Mouse (Mus musculus): ENCODE measurements around the gene Ank2.

Ank2 gene

DNA sequence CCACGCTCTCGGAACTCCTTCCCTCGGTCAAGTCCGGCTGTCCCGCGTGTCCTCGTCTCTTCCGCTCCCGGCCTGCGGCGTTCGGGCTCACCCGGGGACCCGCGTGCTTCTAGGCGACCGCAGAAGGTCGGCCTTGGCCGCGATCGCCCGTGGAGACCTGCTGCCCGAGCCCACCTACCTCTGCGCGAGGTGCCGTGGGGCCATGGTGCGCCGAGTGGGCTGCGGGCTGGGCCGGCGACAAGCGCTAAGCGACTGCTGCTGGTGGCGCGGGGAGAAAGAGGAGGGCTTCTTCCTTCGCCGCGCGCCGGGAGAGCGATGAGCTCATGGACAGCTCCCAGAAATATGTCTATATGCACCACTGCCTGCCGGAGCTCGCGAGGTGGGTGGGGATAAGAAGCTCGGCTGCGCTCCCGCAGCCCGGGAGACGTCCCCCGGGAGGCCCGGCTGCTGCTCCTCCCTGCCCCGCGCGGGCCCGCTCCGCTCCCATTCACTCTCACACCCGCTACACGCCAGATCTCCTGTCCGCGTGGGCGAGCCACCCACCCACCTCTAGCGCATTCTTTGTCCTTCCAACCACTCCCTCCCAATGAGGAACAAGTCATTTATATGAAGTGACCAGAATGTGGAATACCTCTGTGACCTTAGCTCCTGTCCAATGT, at the start of gene Ank2:
Gene Ank2 (minus strand): TSS at position 609 of the 659 bp plus-strand sequence.
- ChIA-PET POLR2A (interaction anchor here in 3 of 4 experiments (0.7 to 2.7 kb wide), 16 partner anchors 11 to 397 kb away, joined by 3 to 20 read pairs (median 4); partner anchors contain the start of genes Alpk1 (in 1 of the 3), Fam241a (in 1 of the 3), Larp7 (in 1 of the 3) and Zgrf1 (in 1 of the 3)), CTCF (interaction anchor here in 2 of 4 experiments (0.9 to 1.2 kb wide), 5 partner anchors 13 to 141 kb away, joined by 3 to 5 read pairs (median 4); partner anchors contain the start of gene Neurog2 (in 1 of the 2))

- POLR2A ChIA-PET: interaction anchor here in 3 of 4 experiments (0.7 to 4.2 kb wide), 9 partner anchors 13 to 1661 kb away, joined by 3 to 33 read pairs (median 5); partner anchors contain the start of gene Ank2 (in 1 of the 3)
- CTCF ChIA-PET: interaction anchor here (0.6 to 3.4 kb wide), 13 partner anchors 9 to 427 kb away, joined by 3 to 26 read pairs (median 4); no protein-coding TSS in a partner anchor
Measured at GRCm38 (mm10) chr3:127547882-127548281, 48.7 kb upstream of the Ank2 start.

DNA sequence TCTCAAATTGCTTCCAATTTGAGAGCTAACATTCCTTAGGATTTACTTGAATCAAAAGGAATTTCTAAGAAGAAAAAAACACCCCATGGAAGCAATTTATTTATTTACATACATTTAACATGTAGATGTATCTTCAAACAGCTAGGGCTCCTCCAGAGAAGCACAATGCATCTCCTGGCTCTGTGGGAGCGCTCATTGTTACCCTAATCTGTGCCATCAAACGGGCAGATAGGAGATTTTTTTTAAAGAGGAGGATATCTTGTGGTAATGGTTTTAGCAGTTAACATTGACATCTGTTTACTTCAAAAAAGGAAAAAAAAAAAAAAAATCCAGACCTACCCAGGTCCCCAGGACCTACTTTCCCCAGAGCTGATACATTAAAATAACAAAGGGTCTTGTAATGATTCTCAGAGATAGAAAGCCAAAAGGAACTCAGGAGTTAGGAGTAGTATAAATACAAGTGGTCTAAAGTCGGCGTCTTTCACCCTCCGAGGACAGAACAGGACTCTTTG, 45.5 kb upstream of the Ank2 start:
- ChIA-PET POLR2A (interaction anchor here (0.7 to 4.2 kb wide), 38 partner anchors 8 to 146 kb away, joined by 3 to 57 read pairs (median 5); partner anchors contain the start of genes Ank2 (in 2 of the 4), Larp7 (in 2 of the 4) and Zgrf1 (in 2 of the 4)), CTCF (interaction anchor here (0.5 to 1.7 kb wide), 18 partner anchors 12 to 1663 kb away, joined by 3 to 12 read pairs (median 4); no protein-coding TSS in a partner anchor)

GRCm38 (mm10) chr3:127543976-127544375, 44.8 kb upstream of the Ank2 start:
- ChIA-PET CTCF (interaction anchor here (0.7 to 1.7 kb wide), 7 partner anchors 13 to 221 kb away, joined by 3 to 12 read pairs (median 5); no protein-coding TSS in a partner anchor), POLR2A (interaction anchor here (0.7 to 4.2 kb wide), 25 partner anchors 9 to 146 kb away, joined by 3 to 57 read pairs (median 7); partner anchors contain the start of genes Ank2 (in 2 of the 4), Larp7 (in 2 of the 4) and Zgrf1 (in 2 of the 4))

GRCm38 (mm10) chr3:127539193-127539592, 40.0 kb upstream of the Ank2 start:
- CTCF ChIA-PET: interaction anchor here in 2 of 4 experiments (0.7 to 0.9 kb wide), 3 partner anchors 9 to 87 kb away, joined by 3 read pairs; no protein-coding TSS in a partner anchor
- POLR2A ChIA-PET: interaction anchor here in 3 of 4 experiments (0.6 to 2.1 kb wide), 7 partner anchors 10 to 87 kb away, joined by 3 to 10 read pairs (median 4); partner anchors contain the start of gene Larp7 (in 1 of the 3)

- ChIA-PET POLR2A (interaction anchor here in 3 of 4 experiments (0.5 to 2.8 kb wide), 14 partner anchors 12 to 220 kb away, joined by 3 to 12 read pairs (median 3); partner anchors contain the start of gene Ank2 (in 1 of the 3)), CTCF (interaction anchor here in 3 of 4 experiments (0.7 to 1.2 kb wide), 4 partner anchors 9 to 78 kb away, joined by 3 read pairs; no protein-coding TSS in a partner anchor)
Measured at GRCm38 (mm10) chr3:127530293-127530692, 31.1 kb upstream of the Ank2 start.

GRCm38 (mm10) chr3:127529824-127530223, 30.7 kb upstream of the Ank2 start:
- ChIA-PET CTCF (interaction anchor here in 3 of 4 experiments (0.7 to 1.2 kb wide), 4 partner anchors 9 to 78 kb away, joined by 3 read pairs; no protein-coding TSS in a partner anchor), POLR2A (interaction anchor here in 3 of 4 experiments (0.5 to 2.8 kb wide), 14 partner anchors 12 to 220 kb away, joined by 3 to 12 read pairs (median 3); partner anchors contain the start of gene Ank2 (in 1 of the 3))

DNA sequence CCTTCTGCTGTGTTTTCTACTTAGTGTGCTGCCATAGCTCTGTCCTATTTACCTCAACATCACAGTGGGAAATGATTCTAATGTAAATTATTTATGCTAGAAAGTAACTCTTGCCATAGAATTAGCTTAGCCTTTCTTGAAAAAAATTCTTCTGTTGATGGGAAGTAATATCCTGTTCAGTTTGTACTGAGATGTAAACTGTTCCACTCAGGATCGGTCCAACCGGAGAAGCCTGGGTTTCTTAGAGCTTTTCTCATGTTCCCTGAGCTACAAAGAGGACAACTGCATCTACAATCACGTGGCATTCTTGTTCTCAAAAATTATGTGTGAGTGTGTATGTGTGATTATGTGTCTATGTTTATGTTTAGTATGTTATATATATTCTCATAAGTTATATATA, 30.1 kb upstream of the Ank2 start:
- CTCF ChIA-PET: interaction anchor here in 2 of 4 experiments (0.6 to 1.2 kb wide), 2 partner anchors 19 to 59 kb away, joined by 3 read pairs; no protein-coding TSS in a partner anchor
- POLR2A ChIA-PET: interaction anchor here in 2 of 4 experiments (0.6 to 2.7 kb wide), 5 partner anchors 10 to 219 kb away, joined by 3 to 7 read pairs (median 3); no protein-coding TSS in a partner anchor

GRCm38 (mm10) chr3:127527465-127528034, 28.4 kb upstream of the Ank2 start:
- ChIA-PET POLR2A (interaction anchor here in 2 of 4 experiments (0.6 to 1.4 kb wide), 2 partner anchors 30 to 65 kb away, joined by 3 read pairs; no protein-coding TSS in a partner anchor), CTCF (no interaction called here)

DNA sequence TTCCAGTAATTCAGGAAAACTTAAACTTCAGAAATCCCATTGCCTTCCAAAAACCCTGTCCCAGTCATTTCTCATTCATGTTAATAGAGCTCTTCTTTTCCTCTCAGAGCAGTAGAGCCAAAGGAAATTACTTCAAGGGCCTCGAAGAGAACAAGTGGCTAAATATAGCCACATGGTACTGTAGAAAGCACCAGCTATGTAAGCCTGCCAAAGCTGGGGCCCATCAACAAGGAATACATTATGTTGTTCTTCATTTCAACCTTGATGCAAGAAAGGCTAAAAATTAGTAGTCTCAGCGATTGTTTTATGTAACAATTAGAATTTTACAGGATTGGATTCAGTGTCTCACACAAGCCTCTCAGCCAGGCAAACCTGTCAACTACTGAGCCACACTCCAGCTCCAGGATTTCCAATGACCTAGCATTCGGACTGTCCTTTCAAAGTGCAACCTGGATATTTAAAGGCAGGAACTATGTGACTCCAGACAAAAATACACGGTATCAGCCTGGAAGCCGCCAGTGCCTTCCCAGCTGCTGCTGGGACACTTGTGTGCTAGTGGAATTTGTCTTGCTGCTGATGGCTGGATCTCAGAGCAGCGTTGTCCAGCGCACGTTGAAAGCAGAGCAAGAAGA, 26.2 kb upstream of the Ank2 start:
- ChIA-PET POLR2A (interaction anchor here in 2 of 4 experiments (0.5 to 1.0 kb wide), 5 partner anchors 10 to 111 kb away, joined by 3 to 4 read pairs (median 3); no protein-coding TSS in a partner anchor), CTCF (interaction anchor here in 2 of 4 experiments (0.7 to 1.3 kb wide), 2 partner anchors 9 to 69 kb away, joined by 3 to 4 read pairs; no protein-coding TSS in a partner anchor)

DNA sequence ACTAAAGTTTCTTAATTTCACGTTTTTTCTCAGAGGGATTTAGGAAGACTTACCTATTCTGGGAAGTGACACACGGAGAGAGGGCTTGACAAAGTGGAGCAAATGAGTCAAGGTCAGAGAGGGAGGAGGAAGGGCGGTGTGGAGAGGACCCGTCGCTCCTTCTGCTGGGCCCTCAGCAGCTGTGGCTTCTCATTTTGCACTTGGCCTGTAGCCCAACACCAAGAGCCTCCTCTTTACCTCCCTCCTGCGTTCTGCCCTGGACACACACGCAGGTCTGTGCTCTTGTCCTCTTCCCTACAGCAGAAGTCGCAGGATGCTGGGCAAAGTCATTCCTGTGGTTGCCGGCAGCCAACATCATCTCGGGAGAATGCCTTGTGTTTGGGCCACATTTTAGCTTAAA, 22.0 kb upstream of the Ank2 start:
- POLR2A ChIA-PET: interaction anchor here in 1 of 4 experiments (0.6 kb wide), 1 partner anchor 87 kb away, joined by 6 read pairs; no protein-coding TSS in a partner anchor
- CTCF ChIA-PET: no interaction called here

DNA sequence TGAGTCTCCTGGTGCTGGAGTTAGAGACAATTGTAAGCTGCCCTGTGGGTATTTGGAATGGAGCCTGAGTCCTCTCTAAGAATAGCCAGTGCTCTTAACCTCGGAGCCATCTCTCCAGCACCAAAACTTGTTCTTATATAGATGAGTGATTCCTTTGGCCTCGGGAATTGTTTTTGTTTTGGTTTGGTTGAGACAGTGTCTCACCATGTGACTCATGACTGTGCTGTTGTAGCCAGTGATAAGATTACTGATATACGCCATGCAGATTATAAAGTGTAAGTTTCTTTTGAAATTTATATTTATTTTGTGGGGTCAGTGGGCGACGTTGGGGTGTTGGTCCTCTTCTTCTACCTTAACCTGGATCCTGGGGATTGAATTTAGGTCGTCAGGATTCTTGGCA, 21.1 kb upstream of the Ank2 start:
- POLR2A ChIA-PET: no interaction called here
- CTCF ChIA-PET: no interaction called here

GRCm38 (mm10) chr3:127515251-127515650, 16.1 kb upstream of the Ank2 start:
- CTCF ChIA-PET: interaction anchor here in 1 of 4 experiments (0.5 to 0.7 kb wide), 2 partner anchors 205 to 404 kb away, joined by 6 to 13 read pairs; no protein-coding TSS in a partner anchor
- POLR2A ChIA-PET: interaction anchor here in 1 of 4 experiments (0.7 to 1.7 kb wide), 3 partner anchors 10 to 16 kb away, joined by 3 to 4 read pairs (median 3); partner anchors contain the start of gene Ank2

- POLR2A ChIA-PET: interaction anchor here in 2 of 4 experiments (0.6 to 1.7 kb wide), 5 partner anchors 16 to 45 kb away, joined by 3 to 5 read pairs (median 3); no protein-coding TSS in a partner anchor
- CTCF ChIA-PET: interaction anchor here in 2 of 4 experiments (0.6 to 1.3 kb wide), 3 partner anchors 61 to 1446 kb away, joined by 3 read pairs; no protein-coding TSS in a partner anchor
Measured at GRCm38 (mm10) chr3:127513699-127514098, 14.5 kb upstream of the Ank2 start.

DNA sequence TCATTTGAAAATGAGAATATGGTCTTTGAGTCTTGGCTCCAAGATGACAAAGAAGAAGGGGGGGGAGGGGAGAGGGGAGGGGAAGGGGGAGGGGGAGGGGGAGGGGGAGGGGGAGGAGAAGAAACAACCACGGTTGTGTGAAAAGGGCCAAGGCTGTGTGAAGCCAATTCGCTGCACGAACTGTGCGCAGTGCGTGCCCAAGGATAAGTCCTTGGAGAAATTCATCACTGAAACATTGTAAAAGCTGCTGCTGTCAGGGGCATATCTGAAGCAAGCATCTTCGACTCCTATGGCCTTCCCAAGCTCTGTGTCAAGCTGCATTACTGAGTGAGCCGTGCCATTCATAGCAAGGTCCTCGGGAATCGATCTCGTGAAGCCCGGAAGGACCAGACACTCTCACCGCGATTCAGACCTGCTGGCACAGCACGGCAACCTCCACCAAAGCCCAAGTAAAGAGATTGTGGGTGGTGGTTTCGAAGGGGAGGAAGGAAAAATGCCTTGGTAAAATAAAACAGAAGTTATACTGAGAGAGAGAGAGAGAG, 13.7 kb upstream of the Ank2 start:
- CTCF ChIA-PET: interaction anchor here in 2 of 4 experiments (0.6 to 1.3 kb wide), 3 partner anchors 108 to 1446 kb away, joined by 3 read pairs; no protein-coding TSS in a partner anchor
- POLR2A ChIA-PET: interaction anchor here in 1 of 4 experiments (0.6 kb wide), 1 partner anchor 46 kb away, joined by 3 read pairs; no protein-coding TSS in a partner anchor

- POLR2A ChIA-PET: interaction anchor here in 1 of 4 experiments (1.0 kb wide), 1 partner anchor 29 kb away, joined by 3 read pairs; no protein-coding TSS in a partner anchor
- CTCF ChIA-PET: no interaction called here
Measured at GRCm38 (mm10) chr3:127511786-127512746, 12.9 kb upstream of the Ank2 start.
